Mouse (Mus musculus) 3134 (cell line): ENCODE measurements around the gene Sap30bp.

Source experiments
- DNase-seq: peaks from one replicate; pipeline ENCODE4 v3.0.0-alpha.2; 2011; ENCODE audit warnings: low spot score; ENCODE audit not compliant: insufficient read length; ENCODE audit errors: extremely low read depth

Sap30bp gene

DNA sequence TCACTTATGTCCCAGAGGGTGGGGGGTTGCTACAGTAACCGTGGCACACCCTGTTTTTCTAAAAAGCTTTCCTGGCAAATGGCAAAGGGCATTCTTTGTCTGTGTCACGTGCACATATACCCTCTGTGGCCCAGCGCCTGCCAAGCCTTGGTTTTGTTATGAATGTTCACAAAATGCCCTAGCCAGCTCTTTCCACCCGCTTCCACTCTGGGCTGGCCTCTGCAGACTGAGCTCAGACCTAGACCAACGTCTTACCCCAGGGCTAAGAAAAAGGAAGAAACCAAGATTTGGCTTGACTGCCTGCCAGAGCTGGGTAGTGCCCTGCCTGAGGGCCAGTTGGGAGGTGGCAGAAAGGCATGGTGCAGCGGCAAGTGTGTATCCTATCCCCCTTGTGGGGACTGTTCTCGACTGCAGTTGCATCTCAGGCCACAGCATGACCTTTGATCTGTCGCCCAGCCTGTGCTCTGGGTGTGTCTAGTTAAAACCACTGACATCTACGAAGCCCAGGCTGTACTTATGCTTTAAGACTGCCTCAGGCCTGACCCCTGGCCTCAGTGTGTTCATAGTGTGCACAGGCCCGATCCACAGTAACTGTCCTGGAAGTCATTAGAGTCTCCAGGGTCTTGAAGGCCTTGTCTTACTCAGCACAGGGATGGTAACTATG, 22.2 kb downstream of the Sap30bp start:
- DNase-seq = peak; percentile 87

DNA sequence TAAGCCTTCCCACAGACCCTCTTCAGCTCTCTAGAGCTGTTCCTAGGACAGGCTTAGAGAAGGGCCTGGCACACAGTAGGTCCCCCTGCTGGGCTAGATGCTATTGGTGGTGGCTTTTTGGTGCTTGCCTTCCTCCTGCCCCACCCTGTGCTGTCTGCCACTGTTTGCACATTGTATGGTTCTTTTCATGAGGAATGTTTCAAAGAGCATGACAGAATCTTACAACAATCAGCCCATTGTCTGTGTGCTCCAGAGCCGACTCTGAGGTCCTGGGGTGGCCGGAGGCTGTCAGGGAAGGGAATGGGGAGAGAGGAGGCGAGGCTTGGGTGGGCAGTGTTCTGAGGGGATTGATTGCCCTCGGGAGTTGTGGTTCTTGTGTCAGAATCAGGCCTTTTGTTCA, 23.4 kb downstream of the Sap30bp start:
- peak; percentile 74 for DNase-seq

DNA sequence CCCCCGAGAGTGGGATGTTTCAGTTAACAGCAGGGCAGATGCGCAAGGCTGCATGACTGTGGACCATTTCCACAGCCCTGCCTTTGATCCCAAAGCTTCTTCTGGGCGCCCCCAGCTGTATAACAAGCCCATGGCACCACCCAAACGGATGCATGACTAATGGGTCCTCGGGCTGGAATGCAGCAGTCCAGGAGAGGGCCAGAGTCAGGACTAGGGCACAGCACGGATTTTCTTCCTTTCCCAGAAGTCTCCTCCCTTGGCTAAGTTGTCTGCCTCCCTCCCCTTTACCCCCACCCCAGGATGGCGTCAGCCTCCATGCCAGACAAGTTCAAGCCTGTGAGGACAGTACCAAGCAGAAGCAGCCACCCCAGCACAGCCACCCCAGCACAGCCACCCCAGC, 24.9 kb downstream of the Sap30bp start:
- DNase-seq = peak; percentile 68

DNA sequence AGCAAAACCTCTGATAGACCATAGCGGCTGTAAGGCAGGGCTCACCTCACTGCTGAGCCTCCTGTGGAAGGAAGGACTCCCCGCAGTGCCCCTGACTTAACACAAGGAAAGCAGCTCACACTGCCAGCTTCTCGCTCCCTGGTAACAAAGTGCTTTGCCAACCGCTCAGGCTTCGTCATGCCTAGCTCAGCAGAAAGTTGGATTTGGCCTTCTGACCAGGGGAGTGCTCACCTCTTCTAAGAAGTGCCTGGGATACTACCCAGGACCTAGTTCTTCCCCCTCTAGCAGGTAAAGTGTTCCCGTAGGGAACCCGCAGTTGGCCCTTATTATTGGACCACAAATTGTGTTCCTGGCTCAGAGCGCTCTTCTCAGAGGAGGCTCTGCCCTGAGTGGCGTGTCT, 25.9 kb downstream of the Sap30bp start:
- DNase-seq = no peak

DNA sequence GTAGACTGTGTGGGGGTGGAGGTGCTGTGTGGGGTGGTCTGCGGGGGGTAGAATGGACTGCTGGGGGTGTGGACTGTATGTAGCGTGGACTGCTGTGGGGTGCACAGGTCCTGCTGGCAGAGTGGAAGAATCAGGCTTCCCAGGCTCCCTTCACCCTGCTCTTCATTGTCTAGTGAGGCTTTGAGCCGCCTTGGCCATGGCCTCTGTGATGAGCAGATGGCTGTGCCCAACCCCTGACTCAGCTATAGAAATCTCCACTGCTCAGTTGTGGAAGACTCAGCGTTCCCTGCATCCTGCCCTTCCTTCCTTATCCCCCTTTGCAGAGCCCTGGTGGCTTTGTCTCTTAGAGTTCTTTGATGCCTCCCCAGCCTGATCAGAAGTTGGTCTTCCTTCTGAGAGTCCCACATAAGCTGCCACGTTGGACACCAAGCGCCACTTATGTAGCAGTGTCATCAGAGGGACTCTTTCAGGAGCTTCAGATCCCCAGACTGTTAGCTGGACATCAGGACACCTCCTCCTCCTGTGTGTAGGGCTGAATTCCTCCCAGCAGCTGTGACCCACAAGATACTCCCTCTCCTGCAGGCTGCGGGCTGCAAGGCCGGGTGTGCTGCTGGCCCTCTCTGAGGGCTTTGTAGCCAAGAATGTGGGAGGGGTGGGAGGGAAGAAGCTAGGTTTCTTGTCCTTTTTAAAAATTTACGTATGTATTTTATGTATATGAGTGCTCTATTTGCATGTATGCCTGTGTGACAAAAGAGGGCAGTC, 29.8 kb downstream of the Sap30bp start:
- no peak for DNase-seq

DNA sequence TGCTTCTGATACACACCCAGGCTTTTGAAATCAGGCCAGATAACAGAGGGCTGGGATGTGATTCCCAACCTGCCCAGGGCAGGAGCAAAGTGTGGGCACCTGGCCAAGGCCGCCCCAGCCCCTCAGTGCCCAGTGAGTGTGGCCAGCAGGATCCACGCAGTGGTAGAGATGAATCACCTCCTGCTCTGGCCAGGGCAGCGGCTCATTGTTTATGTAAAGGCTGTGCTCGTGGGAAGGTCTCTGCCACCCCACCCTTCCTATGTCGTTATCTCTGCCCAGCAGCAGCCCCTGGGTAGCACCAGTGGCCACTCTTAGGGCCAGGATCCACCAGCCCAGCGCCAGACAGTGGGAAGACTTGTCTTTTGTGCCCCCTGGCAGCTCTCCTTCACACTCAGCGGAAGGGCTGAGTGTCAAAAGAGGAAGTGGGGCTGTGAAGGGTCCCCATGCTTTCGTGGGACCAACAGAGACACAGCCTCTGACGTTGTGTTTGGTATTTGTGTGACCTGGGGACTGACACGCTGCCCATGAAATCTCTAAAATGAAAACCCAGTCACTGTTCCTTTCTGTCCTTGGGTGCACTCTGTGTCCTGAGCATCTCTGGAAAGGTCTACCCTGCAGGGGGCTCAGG, 32.0 kb downstream of the Sap30bp start:
- DNase-seq = peak; percentile 87

DNA sequence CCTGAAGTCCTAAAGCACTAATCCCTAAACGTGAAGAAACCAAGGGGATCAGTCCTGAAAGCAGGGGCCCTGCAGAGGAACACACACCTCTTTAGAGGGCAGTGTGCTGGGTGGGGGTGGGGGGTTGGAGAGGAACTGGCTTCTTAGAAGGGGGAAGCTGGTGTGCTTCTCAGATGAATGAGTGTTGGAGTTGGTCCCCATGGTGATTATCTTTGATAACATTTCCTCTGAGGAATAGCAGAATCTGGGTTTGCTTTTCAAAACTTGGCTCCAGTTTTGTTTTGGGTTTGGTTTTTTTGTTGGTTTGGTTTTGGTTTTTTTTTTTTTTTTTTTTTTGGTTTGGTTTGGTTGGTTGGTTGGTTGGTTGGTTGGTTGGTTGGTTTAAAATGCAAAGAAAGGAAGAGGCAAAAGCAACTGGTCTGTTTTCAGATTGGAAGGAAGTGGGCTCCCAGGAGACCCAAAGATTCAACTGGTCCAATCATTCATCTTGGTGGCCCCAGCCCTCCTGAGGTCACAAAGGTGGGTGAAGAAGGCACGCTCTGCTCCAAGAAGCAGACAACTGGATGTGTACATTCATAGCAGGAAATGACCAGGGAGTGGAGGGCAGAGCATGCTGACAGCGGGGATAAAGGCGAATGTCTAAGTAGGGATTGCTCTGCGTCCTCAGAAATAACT, 35.8 kb downstream of the Sap30bp start:
- DNase-seq = no peak

DNA sequence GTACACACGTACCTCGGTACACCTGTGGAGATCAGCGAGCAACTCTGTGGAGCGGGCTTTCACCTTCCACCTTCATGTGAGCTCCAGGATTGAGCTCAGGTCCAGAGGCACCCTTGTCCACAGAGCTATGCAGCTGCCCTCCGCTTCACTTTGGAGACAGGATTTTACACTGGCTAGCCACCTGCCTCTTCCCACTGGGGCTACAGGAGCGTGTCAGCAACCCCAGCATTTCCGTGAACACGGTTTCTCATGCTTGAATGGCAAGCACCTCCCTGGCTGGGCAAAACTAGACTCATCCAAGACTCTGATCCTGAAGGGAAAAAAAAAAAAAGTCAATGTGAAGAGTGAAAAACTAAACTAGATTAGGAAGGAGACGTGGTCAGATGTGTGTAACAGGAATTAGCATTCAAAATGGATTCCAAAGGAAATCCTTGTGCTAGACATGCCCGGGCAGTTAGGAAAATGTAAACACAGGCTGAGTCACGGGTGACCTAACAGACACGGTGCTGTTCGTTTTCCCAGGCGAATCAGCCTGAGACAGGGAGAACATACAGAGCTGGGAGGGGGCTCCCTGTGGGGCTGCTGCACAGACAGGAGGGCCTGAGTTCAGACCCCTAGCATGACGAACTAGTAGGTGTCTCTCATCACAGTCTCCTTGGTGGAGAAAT, 37.1 kb downstream of the Sap30bp start:
- no peak for DNase-seq

DNA sequence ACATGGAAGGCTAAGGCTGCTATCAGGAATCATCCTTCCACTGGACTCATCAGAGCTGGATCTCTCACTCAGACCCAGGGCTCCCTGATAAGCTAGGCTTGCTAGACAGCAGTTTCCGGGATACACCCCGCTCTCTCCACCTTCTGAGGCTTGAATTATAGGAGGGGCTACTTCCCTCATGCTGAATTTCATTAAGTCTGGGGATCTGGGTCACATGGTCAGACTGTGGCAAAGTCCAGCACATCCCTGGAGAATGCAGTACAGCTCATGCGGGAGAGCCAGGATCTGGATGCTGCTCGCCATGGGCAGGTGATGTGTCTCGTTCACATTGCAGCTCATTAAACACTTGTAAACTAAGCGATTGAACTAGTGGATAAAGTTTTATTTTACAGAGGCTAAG, 37.9 kb downstream of the Sap30bp start:
- DNase-seq = peak; percentile 61

DNA sequence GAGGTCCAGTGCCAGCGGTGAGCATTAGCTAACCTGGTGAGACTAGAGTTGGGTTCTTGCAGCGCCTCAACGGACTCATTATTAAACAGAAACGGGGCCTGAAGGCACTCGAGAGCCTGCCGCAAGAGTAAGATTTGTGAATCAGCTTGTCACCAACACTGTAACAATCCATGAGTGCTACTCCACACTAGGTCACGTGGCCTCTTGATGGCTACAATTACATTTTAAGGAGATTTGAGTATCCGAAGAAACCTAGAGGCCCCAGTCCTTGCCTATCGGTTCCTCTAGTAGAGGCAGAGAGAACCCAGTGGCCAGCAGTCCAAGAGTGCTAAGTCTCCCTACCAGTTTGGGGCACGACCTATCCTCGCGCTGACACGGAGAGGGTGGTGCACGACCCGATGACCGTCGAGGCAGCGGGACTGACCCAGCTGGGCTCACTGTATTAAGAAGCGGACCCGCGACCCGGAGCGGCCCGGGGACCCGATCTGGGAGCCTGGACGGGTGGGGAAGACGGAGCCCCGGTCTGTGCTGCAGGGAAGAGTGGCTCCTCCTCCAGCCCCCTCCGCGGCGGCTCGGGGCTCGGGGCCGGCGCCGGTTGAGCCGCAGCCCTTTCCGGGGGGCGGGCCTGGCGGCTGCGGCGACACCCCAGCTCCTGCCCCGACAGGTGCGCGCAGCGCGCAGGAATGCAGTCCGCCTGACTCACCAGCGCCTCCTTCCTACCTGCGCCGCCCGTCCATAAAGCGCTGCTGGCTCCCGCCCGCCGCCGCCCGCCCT, 41.4 kb downstream of the Sap30bp start, which contains the start of gene Itgb4:
Gene Itgb4, plus strand, starts transcription at position 401 of the 774 bp plus-strand sequence.
- DNase-seq = no peak

DNA sequence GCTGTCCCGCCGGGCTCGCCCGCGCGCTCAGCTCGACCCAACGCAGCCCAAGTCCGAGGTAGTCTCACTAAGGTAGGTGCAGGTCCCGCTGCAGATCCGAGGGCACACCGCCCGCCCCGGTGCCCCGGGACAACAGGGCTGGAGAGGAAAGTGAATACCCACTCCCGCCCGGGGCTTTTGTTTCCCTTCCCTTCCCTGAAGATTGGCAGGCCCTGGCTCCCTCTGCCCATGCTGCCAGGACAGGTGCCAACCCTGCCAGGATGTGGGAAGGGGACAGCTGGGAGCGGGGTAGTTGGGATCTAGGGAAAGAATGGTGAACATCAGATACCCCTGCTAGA, 42.0 kb downstream of the Sap30bp start:
- DNase-seq = no peak

DNA sequence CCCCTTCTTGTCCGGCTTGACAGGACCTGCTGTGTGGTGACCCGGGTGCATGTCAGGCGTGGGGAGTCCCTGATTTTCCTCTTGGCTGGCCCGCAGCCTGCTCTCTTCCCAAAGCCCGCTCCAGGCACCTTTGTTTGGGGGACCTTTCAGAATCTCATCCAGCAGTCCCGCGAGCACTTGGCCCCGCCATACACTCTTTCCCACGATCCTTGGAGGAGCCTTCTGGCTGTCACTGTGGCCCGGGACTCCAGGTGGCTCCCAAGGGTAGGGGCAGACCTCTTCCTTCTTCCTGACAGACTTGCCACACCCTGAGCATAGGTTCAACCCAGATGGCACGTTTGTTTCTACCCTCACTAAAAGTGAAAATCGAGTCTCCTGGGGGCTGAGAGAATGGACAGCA, 42.5 kb downstream of the Sap30bp start:
- no peak for DNase-seq

DNA sequence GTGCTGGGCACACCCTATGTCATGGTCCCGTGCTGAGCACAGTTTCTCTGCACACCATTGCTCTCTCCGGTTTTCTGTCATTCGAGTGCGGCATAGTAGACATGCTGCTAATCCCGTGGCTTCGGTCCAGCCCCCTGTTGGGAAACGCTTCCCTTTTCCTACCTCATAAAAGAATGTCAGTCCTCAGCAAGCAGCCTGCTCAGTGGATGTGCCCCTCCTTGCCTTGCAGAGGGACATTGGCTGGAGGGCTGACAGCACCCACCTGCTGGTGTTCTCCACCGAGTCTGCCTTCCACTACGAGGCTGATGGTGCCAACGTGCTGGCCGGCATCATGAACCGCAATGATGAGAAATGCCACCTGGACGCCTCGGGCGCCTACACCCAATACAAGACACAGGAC, 49.4 kb downstream of the Sap30bp start:
- DNase-seq = no peak

DNA sequence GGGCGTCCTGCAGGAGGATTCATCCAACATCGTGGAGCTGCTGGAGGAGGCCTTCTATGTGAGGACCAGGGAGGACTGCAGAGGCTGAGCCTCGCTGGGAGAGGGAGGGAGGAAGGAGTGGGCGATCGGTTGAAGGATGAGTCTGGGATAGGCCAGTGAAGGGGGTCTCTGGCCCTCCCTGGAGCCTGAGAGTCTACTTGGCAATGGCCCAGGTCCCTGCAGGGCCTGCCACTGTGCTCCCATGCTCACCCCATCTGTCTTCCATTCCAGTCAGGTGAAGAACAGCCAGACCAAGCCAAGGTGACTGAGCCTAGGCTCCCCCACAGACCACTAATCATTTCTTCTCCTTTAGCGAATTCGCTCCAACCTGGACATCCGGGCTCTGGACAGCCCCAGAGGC, 50.2 kb downstream of the Sap30bp start:
- no peak for DNase-seq

DNA sequence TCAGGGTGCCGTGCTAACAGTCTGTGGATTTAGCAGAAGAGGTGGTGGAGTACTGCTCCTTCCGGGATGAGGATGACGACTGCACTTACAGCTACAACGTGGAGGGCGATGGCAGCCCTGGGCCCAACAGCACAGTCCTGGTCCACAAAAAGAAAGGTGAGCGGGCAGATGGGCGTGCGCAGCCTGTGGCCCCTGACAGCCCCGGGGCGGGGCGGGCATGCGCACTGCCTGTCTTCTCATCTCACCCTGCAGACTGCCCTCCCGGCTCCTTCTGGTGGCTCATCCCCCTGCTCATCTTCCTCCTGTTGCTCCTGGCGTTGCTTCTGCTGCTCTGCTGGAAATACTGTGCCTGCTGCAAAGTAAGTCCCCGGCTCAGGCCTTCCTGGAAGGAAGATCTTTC, 56.6 kb downstream of the Sap30bp start:
- no peak for DNase-seq

DNA sequence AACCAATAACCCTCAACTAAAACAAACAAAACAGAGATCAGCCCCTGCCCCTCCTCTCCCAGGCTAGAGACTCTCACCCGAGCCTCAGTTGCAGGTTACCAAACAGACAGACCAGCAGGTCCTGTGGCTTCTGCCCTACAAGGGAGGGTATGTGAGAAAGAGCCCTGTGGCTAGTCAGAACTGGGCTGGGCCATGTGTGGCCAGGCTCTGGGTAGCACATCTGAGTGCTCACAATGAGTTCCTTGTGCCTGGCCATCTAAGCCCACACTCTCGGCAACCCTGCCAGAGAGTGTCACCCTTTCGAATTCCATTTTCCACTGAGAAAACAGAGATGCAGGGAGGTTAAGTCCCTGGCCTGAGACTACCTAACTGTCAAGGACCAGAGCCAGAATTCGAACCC, 59.0 kb downstream of the Sap30bp start:
- no peak for DNase-seq

DNA sequence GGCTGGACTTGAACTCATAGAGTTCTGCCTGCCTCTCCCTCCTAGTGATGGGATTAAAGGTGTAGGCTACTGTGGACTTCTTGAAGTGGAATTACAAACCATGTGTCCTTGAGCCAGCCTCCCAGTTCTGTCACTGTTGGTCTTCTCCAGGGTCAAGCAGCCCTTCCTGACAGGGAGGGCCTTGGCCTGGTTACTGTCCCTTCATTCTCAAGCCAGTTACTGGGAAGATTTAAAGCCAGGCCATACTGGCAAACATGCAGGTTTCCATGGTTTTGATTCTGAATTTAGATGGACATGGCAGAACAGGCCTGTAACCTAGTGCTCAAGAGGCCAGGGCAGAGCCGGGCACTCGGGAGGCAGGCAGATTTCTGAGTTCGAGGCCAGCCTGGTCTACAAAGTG, 62.2 kb downstream of the Sap30bp start:
- DNase-seq = no peak

DNA sequence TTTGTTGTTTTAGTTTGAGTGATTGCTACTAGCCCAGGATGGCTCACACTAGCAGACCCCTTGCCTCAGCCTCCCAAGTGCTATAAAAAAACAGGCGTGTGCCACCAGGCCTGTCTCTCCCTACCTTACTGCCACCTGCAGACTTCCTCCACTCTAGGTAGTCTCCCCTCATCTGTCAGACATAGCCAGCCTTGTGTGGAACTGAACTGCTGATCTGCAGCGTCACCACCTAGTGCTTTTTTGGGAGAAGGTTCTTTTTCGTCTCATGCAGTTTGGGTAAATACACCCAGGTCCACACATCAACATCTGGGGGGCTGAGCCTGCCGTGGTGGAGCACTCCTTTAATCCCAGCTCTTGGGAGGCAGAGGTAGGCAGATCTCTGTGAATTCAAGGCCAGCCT, 64.0 kb downstream of the Sap30bp start:
- DNase-seq = no peak

DNA sequence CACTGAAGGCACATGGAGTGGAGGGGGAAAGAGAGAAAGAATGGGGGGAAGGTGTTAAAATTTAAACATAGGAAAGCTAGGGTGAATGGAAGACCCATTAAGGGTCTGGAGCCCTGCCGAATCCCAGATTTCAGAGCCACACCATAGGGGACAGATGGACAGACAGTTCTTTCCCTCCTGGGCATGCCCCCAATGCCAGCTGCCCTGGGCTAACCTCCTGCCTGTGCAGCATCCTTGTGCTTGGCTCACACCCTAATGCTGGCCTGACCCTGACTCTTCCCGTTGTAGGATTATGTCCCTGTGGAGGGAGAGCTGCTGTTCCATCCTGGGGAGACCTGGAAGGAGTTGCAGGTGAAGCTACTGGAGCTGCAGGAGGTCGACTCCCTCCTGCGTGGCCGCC, 64.6 kb downstream of the Sap30bp start:
- DNase-seq = no peak

DNA sequence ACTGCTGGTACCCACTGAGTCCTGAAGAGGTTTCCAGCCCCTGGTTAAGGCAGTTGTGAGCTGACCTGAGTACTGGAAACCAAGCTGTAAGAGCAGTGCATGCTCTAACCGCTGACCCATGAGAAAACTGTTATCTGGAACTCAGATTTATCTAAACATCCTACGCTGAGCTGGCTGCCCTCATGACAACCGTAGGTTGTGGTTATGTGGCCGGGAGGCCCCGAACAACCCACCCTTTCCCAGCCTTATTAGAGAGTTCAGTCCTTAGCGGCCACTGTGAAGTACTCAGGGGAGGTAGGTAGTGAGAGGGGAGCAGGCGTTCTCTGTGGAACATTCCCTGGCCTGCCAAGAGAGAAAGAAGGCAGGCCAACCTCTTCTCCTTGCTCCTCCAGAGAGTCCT, 65.9 kb downstream of the Sap30bp start:
- DNase-seq = no peak
